Mouse (Mus musculus) cerebellum, postnatal 10 days (tissue): ENCODE measurements around the gene Rufy2.

Source experiments
- DNase-seq, 2 experiments: peaks; one replicate each; pipeline ENCODE4 v3.0.0; 2021; ENCODE audit warnings: mixed read lengths in 2 of 2

The Rufy2 gene

GRCm38 (mm10) chr10:63019304-63019703 is 39.3 kb downstream of the Rufy2 start:
- DNase-seq, result no peak

GRCm38 (mm10) chr10:63021702-63022101 is 41.7 kb downstream of the Rufy2 start:
- DNase-seq, result no peak

DNA sequence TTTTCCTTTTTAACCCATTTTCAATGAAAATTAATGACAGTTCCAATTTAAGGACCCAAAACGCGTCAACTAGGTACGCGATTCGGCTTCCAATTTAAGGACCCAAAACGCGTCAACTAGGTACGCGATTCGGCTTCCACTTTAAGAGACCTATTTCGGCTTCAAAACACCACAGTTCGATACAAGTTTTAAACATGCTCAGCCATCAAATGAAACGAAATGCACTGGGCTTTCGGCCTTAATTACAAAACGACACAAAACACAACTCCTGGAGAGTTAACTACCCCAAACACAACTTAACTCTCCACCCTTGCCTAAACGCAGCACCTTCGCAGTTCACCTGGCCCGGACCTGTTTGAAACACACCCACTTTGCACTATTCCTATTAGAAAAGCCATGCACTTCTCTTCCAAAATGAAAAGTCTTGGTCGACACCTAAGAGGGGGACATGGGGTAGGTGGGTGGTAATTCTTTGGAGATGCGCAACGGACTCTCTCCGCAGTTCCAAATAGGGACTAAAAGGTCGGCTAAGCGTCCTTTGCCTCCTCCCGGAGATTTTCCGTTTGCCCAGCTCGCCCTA is 42.6 kb downstream of the Rufy2 start:
- no peak for DNase-seq

- peak; percentile 87 to 89 for DNase-seq
These were observed 43.2 kb downstream of the Rufy2 start for GRCm38 (mm10) chr10:63023121-63023748.

DNA sequence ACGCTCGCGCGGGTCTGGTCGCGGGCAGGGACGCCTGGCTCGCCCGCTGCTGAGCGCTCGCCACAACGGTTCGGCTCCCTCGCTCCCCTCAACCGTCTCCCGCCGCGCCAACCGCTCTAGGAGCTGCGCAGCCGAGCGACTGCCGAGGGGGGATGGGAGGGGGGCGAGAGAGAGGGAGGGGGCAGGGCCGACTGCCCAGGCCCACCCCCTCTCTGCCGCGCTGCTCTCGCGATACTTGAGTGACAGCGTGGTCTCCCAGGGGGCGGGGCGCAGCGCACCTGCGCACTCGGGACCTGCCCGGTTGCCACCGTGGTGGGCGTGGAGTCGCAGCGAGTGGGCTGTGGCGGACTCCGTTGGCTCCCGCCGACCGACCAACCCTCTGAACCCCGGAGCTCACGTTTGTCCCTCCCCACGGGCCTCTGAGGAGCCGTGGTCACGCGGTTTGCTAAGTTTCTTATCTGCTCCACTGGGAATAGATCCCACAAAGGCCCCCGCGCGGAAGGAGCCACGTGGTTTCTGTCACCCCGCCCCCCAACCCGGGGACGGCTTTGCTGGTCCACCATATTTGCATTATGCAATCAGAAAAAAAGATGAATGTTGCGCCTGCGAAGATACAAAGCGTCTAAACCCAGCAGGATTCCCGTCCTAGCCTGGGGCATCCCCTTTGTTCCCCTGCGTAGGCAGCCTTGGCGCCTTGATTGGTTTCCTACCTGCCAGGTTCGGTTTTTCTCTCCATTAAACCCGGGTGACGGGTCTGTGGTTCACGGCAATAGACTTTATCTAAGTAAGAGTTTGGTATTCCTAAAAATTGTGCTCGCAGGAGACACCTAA is 43.9 kb downstream of the Rufy2 start, which contains the start of the genes Hnrnph3 and Pbld2:
Gene Hnrnph3 (minus strand): TSS at position 469 of the 831 bp plus-strand sequence.
Gene Pbld2 (plus strand): TSS at position 567 of the 831 bp plus-strand sequence.
- peak; percentile 100 for DNase-seq

DNA sequence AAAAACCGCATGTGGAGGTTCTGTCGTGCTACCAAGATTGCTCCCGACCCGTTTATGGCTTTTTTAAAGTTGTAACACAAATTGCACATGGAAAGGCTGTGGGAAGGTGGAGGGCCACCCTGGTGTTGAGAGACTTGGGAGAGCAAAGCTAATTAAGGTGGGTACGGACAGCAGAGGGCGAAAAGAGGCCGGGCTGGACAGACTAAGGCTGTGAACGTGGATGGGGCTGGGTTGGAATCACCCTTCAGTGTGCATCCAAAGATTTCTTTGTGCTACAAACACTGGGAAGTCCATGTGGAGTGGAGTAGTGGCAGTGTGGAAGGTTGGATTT is 44.5 kb downstream of the Rufy2 start:
- peak; percentile 86 to 88 for DNase-seq

DNA sequence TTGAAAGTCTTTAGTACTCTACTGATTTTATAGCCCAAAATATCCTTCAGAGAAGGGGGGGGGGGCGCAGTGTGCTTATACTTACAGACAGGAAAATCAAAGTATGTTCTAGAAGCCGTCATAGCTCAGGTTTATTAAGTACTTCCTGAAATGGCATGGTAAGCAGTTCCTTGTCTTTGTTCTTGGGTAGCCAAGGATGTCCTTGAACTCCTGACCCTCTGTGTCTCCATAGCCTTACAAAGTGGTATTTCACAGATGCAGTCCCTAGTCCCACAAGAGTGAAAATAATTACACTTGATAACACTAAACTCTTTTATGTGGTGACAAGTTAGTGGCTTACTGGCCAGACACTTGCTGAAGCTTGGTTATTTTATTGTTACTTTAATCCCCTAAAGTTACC is 45.0 kb downstream of the Rufy2 start:
- DNase-seq, result no peak

DNA sequence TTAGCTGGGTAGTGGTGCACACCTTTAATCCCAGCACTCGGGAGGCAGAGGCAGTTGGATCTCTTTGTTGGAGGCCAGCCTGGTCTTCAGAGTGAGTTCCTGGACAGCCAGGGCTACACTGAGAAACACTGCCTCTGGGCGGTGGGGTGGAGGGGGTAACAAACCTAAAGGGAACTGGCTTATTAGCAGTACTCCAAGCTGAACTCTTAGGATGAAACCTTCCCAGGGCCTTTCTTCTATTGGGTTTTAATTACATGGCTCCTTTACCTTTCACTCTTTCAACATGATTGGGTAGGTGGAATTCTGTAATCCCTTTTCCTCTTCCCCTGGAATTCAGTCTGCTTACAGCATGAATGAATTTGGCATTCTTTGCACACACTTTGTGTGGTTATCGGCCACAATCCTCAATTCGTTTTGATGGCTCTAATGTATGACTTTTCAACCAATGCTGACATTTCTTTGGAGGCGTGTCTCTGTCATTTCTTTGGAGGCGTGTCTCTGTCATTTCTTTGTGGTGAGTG is 45.5 kb downstream of the Rufy2 start:
- DNase-seq, result peak; percentile 20 to 24

DNA sequence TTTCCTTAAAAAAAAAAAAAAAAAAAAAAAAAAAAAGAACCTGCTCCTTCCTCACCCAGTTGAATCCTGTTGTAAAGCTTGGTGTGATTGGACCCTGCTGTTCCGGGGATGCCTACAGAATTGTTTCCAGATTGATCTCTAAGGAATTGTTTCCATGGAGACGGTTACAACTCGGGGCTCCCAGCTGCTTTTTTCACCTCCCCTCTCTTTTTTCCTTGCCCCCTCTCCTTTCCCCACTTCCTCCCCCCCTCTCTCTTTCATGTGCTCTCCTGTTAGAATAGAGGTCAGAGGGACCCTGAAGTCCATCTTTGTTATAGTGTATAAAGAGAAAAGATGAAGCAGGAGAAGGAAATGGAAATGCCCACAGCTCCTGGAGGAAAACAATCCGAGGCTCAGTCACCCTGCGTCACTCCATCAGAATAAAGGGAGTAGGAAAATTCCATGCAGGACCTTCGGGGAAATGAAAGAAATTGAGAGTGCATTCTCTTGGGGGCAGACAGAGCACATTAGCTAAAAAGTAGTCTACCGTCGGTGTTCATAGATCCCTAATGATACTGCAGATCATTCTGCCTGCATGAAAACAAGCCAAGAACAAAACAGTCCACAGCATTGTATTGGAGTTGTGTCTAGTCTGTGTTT is 46.3 kb downstream of the Rufy2 start:
- peak in 1 of 2 experiments; percentile 28 for DNase-seq

DNA sequence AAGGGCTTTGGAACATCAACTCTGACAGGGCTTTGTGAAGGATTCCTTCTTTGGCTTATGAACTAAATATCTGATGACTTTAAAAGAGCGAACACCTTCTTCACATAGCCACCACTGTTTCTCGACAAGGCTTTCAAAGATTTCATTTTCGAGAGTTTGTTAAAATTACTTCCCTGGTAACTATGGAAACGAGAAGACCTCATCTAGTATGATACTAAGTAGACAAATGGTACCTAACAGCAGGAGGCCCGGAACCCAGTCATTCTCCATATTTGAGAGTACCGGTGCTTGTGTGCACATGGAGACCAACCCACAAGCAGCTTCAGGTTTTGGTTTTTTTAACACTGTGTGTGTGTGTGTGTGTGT is 46.8 kb downstream of the Rufy2 start:
- no peak for DNase-seq

DNA sequence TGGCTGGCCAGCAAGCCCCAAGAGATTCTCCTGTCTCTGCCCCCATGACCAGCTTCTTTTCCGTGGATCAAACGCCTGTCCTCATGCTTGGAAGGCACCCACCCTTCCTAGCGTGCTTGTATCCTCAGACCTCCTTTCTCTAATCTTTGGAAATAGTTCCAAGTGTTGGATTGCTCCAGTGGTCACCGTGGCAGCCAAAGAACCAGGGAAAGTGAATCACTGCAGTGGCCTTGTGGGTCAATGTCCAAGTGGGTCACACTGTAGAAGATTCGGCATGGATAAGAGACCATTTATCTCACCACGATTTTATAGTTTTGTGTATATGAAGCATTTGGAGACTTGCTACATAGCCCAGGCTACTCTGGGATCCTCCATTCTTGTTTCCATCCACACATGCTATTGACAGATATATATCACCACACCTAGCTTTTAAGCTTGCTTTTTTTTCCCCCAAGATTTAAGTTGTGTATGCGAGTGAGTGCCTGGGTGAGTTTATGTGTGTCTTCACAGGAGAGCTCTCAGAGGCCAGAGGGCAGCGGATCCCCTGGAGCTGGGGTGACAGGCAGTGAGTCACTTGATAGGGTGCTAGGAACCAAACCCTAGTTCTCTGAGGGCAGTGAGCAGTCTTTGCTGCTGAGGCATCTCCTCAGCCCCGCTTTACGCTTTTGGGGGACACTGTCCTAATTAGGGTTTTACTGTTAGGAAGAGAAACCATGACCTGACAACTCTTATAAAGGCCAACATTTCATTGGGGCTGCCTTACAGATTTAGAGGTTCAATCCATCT is 47.5 kb downstream of the Rufy2 start:
- DNase-seq, result no peak

- DNase-seq, result no peak
These were observed 48.4 kb downstream of the Rufy2 start for GRCm38 (mm10) chr10:63028396-63028795.

DNA sequence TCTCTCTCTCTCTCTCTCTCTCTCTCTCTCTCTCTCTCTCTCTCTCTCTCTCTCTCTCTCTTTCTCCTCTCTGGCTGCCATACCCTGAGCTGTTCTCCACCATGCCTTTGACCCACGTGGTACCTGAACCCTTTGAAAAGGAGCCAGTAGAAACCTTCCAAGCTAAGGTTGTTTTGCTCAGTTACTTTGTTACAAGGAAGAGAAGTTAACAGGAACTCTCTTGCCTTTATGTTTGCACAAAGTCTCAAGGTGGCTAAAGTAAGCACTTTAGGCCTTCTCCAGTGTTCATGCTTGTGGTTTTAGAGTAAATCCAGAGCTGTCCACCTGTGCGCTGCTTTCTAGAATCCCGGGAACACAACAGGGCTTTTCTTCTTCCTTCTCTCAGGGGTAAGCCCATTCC is 52.2 kb downstream of the Rufy2 start:
- no peak for DNase-seq

DNA sequence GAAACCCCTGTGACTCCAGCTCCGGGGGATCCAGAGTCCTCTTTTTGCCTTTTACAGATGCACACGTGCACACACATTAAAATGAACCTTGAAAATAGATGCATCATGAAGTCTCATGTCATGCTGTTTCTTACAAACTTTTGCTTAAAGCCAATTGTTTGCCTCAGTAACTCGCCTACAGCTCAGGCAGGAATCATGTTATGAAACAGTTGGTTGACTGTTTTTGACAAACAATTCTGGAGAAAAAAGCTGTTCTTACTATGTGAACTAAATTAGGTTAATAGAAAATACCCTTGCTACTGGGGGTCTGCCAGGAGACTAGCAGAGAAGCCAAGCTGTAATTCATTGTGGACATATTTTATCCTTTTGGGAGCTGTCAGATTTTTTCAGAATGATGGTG is 52.9 kb downstream of the Rufy2 start:
- no peak for DNase-seq

DNA sequence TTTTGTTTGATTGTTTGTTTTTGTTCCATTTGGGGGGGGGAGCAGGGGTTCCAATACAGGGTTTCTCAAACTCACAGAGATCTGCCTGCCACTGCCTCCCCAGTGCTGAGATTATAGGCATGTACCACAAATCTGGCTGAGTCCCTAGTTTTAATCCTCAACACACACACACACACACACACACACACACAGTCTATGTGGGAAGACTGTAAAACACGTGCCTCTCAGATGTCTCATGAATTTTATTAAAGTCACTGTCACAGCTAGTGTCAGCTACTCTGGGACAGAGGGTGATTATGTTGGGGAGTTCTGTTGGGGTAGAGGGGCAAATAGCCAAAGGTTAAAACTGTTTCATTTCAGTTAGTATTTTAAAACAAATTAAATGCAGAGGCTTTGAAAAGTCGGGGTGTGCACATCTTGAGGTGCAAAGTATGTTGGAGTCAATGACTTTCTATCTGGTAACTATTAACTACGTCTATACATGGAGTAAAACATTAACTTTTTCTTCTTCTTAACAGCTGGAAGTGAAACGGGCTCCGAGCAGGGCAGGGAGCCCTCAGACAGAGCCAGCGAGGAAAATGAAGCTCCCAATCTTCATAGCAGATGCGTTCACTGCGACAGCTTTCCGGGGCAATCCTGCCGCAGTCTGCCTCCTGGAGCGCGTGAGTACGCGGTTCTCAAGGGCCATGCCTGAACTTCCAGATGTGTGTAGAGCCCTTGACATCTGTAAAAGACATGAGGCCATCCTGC is 58.7 kb downstream of the Rufy2 start:
- no peak for DNase-seq

DNA sequence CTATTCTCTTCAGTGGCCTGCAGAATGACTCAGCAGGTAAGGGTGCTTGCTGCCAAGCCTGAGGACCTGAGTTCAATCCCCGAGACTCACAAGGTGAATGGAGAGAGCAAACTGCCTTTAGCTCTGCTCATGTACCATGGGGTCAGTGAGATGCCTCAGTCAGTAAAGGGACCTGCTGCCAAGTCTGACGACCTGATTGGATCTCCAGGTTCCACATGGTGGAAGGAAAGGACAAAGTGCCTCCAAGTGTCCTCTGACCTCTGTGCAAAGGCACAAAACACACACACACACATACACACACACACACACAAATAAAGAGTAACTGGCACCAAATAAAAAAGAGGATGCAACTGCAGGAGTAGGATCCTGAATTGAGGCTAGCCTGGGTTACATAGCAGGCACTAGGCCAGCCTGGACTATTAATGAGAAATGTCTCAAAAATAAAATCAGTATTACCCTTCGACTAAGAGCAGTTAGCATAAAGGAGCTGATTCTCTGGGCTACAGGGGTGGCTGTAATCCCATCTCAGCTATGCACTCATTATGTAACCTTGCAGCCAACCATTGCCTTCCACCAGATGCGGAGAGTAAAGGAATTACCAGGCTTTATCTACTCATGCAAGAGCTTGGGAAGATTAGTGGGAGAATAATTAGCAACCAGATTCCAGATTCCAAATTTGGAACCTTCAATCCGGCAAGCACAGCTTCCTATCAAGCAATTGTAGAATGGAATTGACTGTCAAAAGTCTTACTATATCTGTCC is 60.0 kb downstream of the Rufy2 start:
- no peak for DNase-seq

GRCm38 (mm10) chr10:63043154-63043553 is 63.1 kb downstream of the Rufy2 start:
- DNase-seq, result no peak

- DNase-seq, result no peak
These were observed 67.7 kb downstream of the Rufy2 start for GRCm38 (mm10) chr10:63047751-63048150.

- no peak for DNase-seq
These were observed 69.1 kb downstream of the Rufy2 start for GRCm38 (mm10) chr10:63049106-63049505.

DNA sequence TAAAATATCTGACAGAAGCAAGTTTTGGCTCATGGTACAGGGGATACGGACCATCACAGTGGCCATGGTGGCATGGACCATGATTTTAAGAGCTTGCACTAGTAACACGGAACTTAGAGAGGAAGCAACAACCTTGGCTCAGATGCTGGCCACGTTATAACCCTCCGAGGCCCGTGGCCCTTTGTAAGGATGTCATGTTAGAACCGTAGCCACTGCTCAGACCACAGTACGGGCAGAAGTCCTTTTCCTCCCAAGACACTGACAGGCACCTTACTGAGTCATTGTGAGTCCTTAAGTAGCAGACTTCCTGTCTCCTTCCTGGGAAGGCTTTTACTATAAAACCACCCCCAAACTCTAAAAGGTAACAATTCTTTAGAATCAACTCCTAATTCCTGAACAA is 71.2 kb downstream of the Rufy2 start:
- no peak for DNase-seq

DNA sequence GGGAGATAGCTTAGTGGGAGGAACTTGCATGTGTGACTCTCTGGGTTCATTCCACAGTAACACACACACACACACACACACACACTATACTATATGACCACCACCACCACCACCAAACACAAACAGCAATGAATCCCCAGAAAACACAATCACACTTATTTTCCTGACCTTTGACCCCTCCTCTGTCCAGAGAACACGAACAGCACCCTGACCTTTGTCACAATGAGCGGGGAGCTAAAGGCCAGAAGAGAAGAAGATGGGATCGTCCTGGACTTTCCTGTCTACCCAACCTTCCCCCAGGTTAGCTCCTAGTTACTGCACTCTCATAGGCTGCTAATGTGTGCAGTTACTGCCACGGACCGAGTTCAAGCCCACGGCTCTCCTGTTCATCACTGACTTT is 72.0 kb downstream of the Rufy2 start:
- DNase-seq, result no peak
